Mouse (Mus musculus): ENCODE measurements around the gene Nol10. TPM values are rescaled to one million over a fixed set of nuclear protein-coding genes. Genes with fewer than 3 reads are reported as not detected.

Gene Nol10
- polyA plus RNA-seq, 1 experiment from 2014 or later = 12.1 TPM

- H3K27me3 ChIP-seq (ENCODE audit: control insufficient read depth, insufficient read depth, low read length) = no peaks in the 10 kb centered on the region
- no peak overlapping the region for H3K9ac ChIP-seq (ENCODE audit: low read length)
- no peak overlapping the region for H3K27ac ChIP-seq (ENCODE audit: low read length)
- H3K36me3 ChIP-seq (ENCODE audit: control insufficient read depth, insufficient read depth) = peaks cover 7% of the 10 kb centered on the region; the same call in 1 of the 2 replicates
- no peaks in the 10 kb centered on the region for H3K9me3 ChIP-seq (replicated peaks; ENCODE audit: control insufficient read depth, low read length)
- no peak for ATAC-seq (replicated peaks; ENCODE audit: extremely low read depth, insufficient read depth, low FRiP score)
- H3K4me2 ChIP-seq (ENCODE audit: low read depth, low read length) = no peak overlapping the region
- H3K4me3 ChIP-seq (ENCODE audit: low read length) = no peak overlapping the region
- 94% methylated on average over 4 of the region's 4 CpGs for WGBS
- H3K4me1 ChIP-seq (ENCODE audit: control insufficient read depth, insufficient read depth, low read length) = no peaks in the 10 kb centered on the region
These were observed 85.5 kb downstream of the Nol10 start for GRCm38 (mm10) chr12:17433712-17434111.

GRCm38 (mm10) chr12:17436471-17436870 lies 88.2 kb downstream of the Nol10 start:
- no peak overlapping the region for H3K4me2 ChIP-seq (ENCODE audit: low read depth, low read length)
- H3K27me3 ChIP-seq (ENCODE audit: control insufficient read depth, insufficient read depth, low read length) = no peaks in the 10 kb centered on the region
- H3K4me3 ChIP-seq (ENCODE audit: low read length) = no peak overlapping the region
- no peak for ATAC-seq (replicated peaks; ENCODE audit: extremely low read depth, insufficient read depth, low FRiP score)
- 0 out of 2 replicates have a peak, but pooled peaks cover 6% of the 10 kb centered on the region for H3K4me1 ChIP-seq (ENCODE audit: control insufficient read depth, insufficient read depth, low read length)
- H3K36me3 ChIP-seq (ENCODE audit: control insufficient read depth, insufficient read depth) = peaks cover 5% of the 10 kb centered on the region; the same call in 1 of the 2 replicates
- WGBS = 85% methylated on average over 2 of the region's 2 CpGs
- no peak overlapping the region for H3K9ac ChIP-seq (ENCODE audit: low read length)
- H3K9me3 ChIP-seq (replicated peaks; ENCODE audit: control insufficient read depth, low read length) = no peaks in the 10 kb centered on the region
- H3K27ac ChIP-seq (ENCODE audit: low read length) = no peak overlapping the region

GRCm38 (mm10) chr12:17440251-17440651 lies 92.0 kb downstream of the Nol10 start:
- Histone ChIP-seq H3K4me2 (ENCODE audit: low read depth, low read length) (no peak overlapping the region), H3K4me1 (ENCODE audit: control insufficient read depth, insufficient read depth, low read length) (0 out of 2 replicates have a peak, but pooled peaks cover 6% of the 10 kb centered on the region), H3K27me3 (ENCODE audit: control insufficient read depth, insufficient read depth, low read length) (no peaks in the 10 kb centered on the region), H3K36me3 (ENCODE audit: control insufficient read depth, insufficient read depth) (no peaks in the 10 kb centered on the region), H3K9me3 (replicated peaks; ENCODE audit: control insufficient read depth, low read length) (no peaks in the 10 kb centered on the region), H3K27ac (ENCODE audit: low read length) (peak overlapping the region; percentile 68), H3K9ac (ENCODE audit: low read length) (no peak overlapping the region), H3K4me3 (ENCODE audit: low read length) (no peak overlapping the region)
- WGBS = 50% methylated on average over 7 of the region's 7 CpGs
- peak; percentile 58 for ATAC-seq (replicated peaks; ENCODE audit: extremely low read depth, insufficient read depth, low FRiP score)

- no peak for ATAC-seq (replicated peaks; ENCODE audit: extremely low read depth, insufficient read depth, low FRiP score)
- no peaks in the 10 kb centered on the region for H3K27me3 ChIP-seq (ENCODE audit: control insufficient read depth, insufficient read depth, low read length)
- WGBS = 74% methylated on average over 9 of the region's 9 CpGs
- H3K4me1 ChIP-seq (ENCODE audit: control insufficient read depth, insufficient read depth, low read length) = 0 out of 2 replicates have a peak, but pooled peaks cover 6% of the 10 kb centered on the region
- H3K4me2 ChIP-seq (ENCODE audit: low read depth, low read length) = no peak overlapping the region
- H3K4me3 ChIP-seq (ENCODE audit: low read length) = no peak overlapping the region
- no peaks in the 10 kb centered on the region for H3K9me3 ChIP-seq (replicated peaks; ENCODE audit: control insufficient read depth, low read length)
- H3K27ac ChIP-seq (ENCODE audit: low read length) = no peak overlapping the region
- no peaks in the 10 kb centered on the region for H3K36me3 ChIP-seq (ENCODE audit: control insufficient read depth, insufficient read depth)
- no peak overlapping the region for H3K9ac ChIP-seq (ENCODE audit: low read length)
These were observed 93.2 kb downstream of the Nol10 start for GRCm38 (mm10) chr12:17441495-17441894.

- no peak overlapping the region for H3K4me3 ChIP-seq (ENCODE audit: low read length)
- WGBS = 64% methylated on average over 11 of the region's 11 CpGs
- no peak overlapping the region for H3K9ac ChIP-seq (ENCODE audit: low read length)
- ATAC-seq (replicated peaks; ENCODE audit: extremely low read depth, insufficient read depth, low FRiP score) = peak; percentile 50
- H3K9me3 ChIP-seq (replicated peaks; ENCODE audit: control insufficient read depth, low read length) = no peaks in the 10 kb centered on the region
- H3K4me2 ChIP-seq (ENCODE audit: low read depth, low read length) = no peak overlapping the region
- no peaks in the 10 kb centered on the region for H3K27me3 ChIP-seq (ENCODE audit: control insufficient read depth, insufficient read depth, low read length)
- H3K36me3 ChIP-seq (ENCODE audit: control insufficient read depth, insufficient read depth) = no peaks in the 10 kb centered on the region
- H3K27ac ChIP-seq (ENCODE audit: low read length) = peak overlapping the region; percentile 35; the same call in 1 of the 2 replicates
- H3K4me1 ChIP-seq (ENCODE audit: control insufficient read depth, insufficient read depth, low read length) = peaks cover 11% of the 10 kb centered on the region
These were observed 96.1 kb downstream of the Nol10 start for GRCm38 (mm10) chr12:17444406-17444805.

GRCm38 (mm10) chr12:17445251-17445650 lies 97.0 kb downstream of the Nol10 start:
- 80% methylated on average over 7 of the region's 7 CpGs for whole genome bisulfite sequencing
- Histone ChIP-seq H3K9me3 (replicated peaks; ENCODE audit: control insufficient read depth, low read length) (no peaks in the 10 kb centered on the region), H3K4me3 (ENCODE audit: low read length) (no peak overlapping the region), H3K4me2 (ENCODE audit: low read depth, low read length) (no peak overlapping the region), H3K27me3 (ENCODE audit: control insufficient read depth, insufficient read depth, low read length) (no peaks in the 10 kb centered on the region), H3K9ac (ENCODE audit: low read length) (no peak overlapping the region), H3K4me1 (ENCODE audit: control insufficient read depth, insufficient read depth, low read length) (peaks cover 16% of the 10 kb centered on the region), H3K27ac (ENCODE audit: low read length) (no peak overlapping the region), H3K36me3 (ENCODE audit: control insufficient read depth, insufficient read depth) (no peaks in the 10 kb centered on the region)
- ATAC-seq (replicated peaks; ENCODE audit: extremely low read depth, insufficient read depth, low FRiP score) = no peak

- Histone ChIP-seq H3K9me3 (replicated peaks; ENCODE audit: control insufficient read depth, low read length) (no peaks in the 10 kb centered on the region), H3K4me1 (ENCODE audit: control insufficient read depth, insufficient read depth, low read length) (peaks cover 11% of the 10 kb centered on the region), H3K36me3 (ENCODE audit: control insufficient read depth, insufficient read depth) (no peaks in the 10 kb centered on the region), H3K4me3 (ENCODE audit: low read length) (no peak overlapping the region), H3K27ac (ENCODE audit: low read length) (no peak overlapping the region), H3K27me3 (ENCODE audit: control insufficient read depth, insufficient read depth, low read length) (no peaks in the 10 kb centered on the region), H3K4me2 (ENCODE audit: low read depth, low read length) (no peak overlapping the region), H3K9ac (ENCODE audit: low read length) (no peak overlapping the region)
- no peak for ATAC-seq (replicated peaks; ENCODE audit: extremely low read depth, insufficient read depth, low FRiP score)
- 73% methylated on average over 3 of the region's 3 CpGs for WGBS
These were observed 100.5 kb downstream of the Nol10 start for GRCm38 (mm10) chr12:17448781-17449180.

- WGBS = 60% methylated on average over 4 of the region's 4 CpGs
- no peak overlapping the region for H3K9ac ChIP-seq (ENCODE audit: low read length)
- no peaks in the 10 kb centered on the region for H3K9me3 ChIP-seq (replicated peaks; ENCODE audit: control insufficient read depth, low read length)
- H3K36me3 ChIP-seq (ENCODE audit: control insufficient read depth, insufficient read depth) = no peaks in the 10 kb centered on the region
- peak; percentile 42; the same call in 1 of the 2 replicates for ATAC-seq (replicated peaks; ENCODE audit: extremely low read depth, insufficient read depth, low FRiP score)
- H3K4me2 ChIP-seq (ENCODE audit: low read depth, low read length) = no peak overlapping the region
- peaks cover 11% of the 10 kb centered on the region for H3K4me1 ChIP-seq (ENCODE audit: control insufficient read depth, insufficient read depth, low read length)
- no peaks in the 10 kb centered on the region for H3K27me3 ChIP-seq (ENCODE audit: control insufficient read depth, insufficient read depth, low read length)
- H3K27ac ChIP-seq (ENCODE audit: low read length) = no peak overlapping the region
- H3K4me3 ChIP-seq (ENCODE audit: low read length) = no peak overlapping the region
These were observed 101.4 kb downstream of the Nol10 start for GRCm38 (mm10) chr12:17449661-17450091.

GRCm38 (mm10) chr12:17450503-17450902 lies 102.2 kb downstream of the Nol10 start:
- H3K27ac ChIP-seq (ENCODE audit: low read length) = no peak overlapping the region
- H3K27me3 ChIP-seq (ENCODE audit: control insufficient read depth, insufficient read depth, low read length) = no peaks in the 10 kb centered on the region
- no peak overlapping the region for H3K4me2 ChIP-seq (ENCODE audit: low read depth, low read length)
- peaks cover 11% of the 10 kb centered on the region for H3K4me1 ChIP-seq (ENCODE audit: control insufficient read depth, insufficient read depth, low read length)
- H3K9ac ChIP-seq (ENCODE audit: low read length) = no peak overlapping the region
- H3K9me3 ChIP-seq (replicated peaks; ENCODE audit: control insufficient read depth, low read length) = no peaks in the 10 kb centered on the region
- no peak for ATAC-seq (replicated peaks; ENCODE audit: extremely low read depth, insufficient read depth, low FRiP score)
- H3K36me3 ChIP-seq (ENCODE audit: control insufficient read depth, insufficient read depth) = no peaks in the 10 kb centered on the region
- H3K4me3 ChIP-seq (ENCODE audit: low read length) = no peak overlapping the region
- 78% methylated on average over 4 of the region's 4 CpGs for WGBS
